Mouse (Mus musculus) bone marrow macrophage, adult 2 months (primary cell): Measurements from ENCODE around the gene Rph3al.

Experiments
- CTCF ChIP-seq: IDR thresholded peaks from 2 replicates; pipeline ENCODE4 v1.5.1; 2012; ENCODE audit warnings: low read depth, mild to moderate bottlenecking, low read length, moderate library complexity
- POLR2A ChIP-seq: IDR thresholded peaks from 2 replicates; pipeline ENCODE4 v1.6.1; 2012; ENCODE audit warnings: mild to moderate bottlenecking, low read depth, low read length, borderline replicate concordance

DNA sequence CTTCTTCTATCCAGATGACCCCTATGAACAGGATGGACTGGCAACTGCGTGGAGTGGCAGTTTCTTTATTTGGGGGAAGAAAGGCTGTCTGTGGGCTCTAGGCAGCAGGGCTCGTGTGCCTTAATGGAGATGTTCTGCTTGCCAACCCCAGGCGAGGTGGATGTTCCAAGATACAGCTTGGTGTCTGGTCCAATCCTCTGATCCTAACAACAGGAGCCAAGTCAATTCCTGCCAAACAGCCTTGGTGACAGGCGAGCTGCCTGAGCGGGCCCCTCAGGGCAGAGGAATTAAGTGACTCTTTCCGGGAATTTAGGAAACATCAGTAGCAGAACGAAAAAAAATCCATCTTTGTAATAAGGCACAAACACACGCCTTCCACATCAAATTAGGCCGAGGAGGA, 38.6 kb downstream of the Rph3al start:
- TF ChIP-seq POLR2A = no peak
- TF ChIP-seq CTCF = no peak
